Mouse (Mus musculus) cortical plate, adult 2 months (tissue): Measurements from ENCODE around the gene Znfx1.

ENCODE experiments used
- CTCF ChIP-seq: fragments of 200-500 bp; IDR thresholded peaks from 2 replicates; pipeline ENCODE4 v1.5.1; 2011; ENCODE audit warnings: mild to moderate bottlenecking, control low read depth, low read length; ENCODE audit not compliant: insufficient read depth; ENCODE audit errors: extremely low read depth
- POLR2A ChIP-seq: fragments of 200-500 bp; IDR thresholded peaks from 2 replicates; pipeline ENCODE4 v1.6.1; 2011; ENCODE audit warnings: mild to moderate bottlenecking, low read length, control low read depth; ENCODE audit not compliant: insufficient read depth; ENCODE audit errors: extremely low read depth

DNA sequence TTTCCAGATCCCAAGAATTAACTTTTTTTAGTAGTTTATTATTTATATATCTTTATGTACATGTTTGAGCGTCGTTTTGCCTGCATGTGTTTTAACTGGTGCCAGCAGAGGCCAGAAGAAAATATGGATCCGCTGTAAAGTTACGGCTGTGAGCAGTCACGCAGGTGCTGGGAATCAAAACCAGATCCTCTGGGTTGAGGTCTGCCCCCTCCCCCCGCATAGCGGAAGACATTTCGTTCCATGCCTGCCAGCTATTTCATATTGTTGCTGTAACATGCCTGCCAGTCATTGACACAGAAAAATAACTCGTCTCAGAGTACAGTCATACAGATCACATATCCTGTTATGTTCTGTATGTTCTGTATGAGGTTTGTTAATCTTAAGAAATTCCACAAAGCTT is 61.3 kb downstream of the Znfx1 start:
- TF ChIP-seq POLR2A (no peak), CTCF (no peak)
